Mouse (Mus musculus) skeletal muscle tissue, postnatal 0 days (tissue): ENCODE measurements around the gene Rwdd2a. TPM values are rescaled to one million over a fixed set of nuclear protein-coding genes. Genes with fewer than 3 reads are reported as not detected.

Experiments
- polyA plus RNA-seq: library from polyadenylated mRNA; unstranded; fragments of >200 nt; fragmentation: Nextera tagmentation; extraction: Ambion mirVana; gene quantifications from 2 replicates; pipeline ENCODE4 v1.2.1, GENCODE M21; 2015

Rwdd2a gene
- 1.7 TPM in 2 replicates for polyA plus RNA-seq

DNA sequence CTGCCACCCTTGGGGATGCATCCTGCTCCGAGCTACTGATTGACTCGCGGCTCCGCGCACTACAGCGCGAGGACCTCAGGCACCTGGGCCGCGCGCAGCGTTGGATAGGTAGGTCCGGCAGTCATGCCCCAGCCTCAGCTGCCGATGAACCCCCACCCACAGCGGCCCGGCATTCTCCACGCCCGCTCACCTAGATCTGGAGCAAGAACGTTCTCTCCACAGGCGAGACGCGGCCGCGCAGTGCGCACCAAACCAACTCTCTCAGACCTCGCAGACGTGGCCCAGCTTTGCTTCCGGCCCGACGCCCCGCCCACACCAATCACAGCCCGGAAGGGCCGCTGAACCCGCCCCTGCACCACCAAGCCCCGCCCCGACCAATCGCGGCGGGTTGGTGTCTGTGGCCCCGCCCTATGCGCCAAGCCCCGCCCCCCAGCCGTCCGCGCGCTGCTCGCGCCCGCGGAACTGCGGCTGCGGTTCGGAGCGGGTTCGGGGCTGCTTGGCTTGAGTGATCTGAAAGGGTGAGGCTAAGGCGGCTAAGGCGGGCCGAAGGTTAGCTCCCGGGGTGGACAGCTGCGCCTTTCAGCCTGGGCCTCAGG, at the start of gene Rwdd2a, which contains the start of gene Pgm3:
TSS of gene Rwdd2a (plus strand) at position 452 of the 596 bp plus-strand sequence.
TSS of gene Pgm3 (minus strand) at position 303 of the 596 bp plus-strand sequence.

Other genes starting within 250 kb of the Rwdd2a start
- 1.7 and 1.9 TPM in 2 replicates for gene Ube2cbp, start 107.0 kb upstream of the Rwdd2a start, polyA plus RNA-seq
- 5.5 and 7.8 TPM in 2 replicates for gene Dop1a, start 104.8 kb upstream of the Rwdd2a start, polyA plus RNA-seq
- 8.9 and 12.0 TPM in 2 replicates for gene Pgm3, start 149 bp upstream of the Rwdd2a start, polyA plus RNA-seq
- 11.1 and 25.5 TPM in 2 replicates for gene Me1, start 124.0 kb downstream of the Rwdd2a start, polyA plus RNA-seq
- gene Prss35, start 171.7 kb downstream of the Rwdd2a start, polyA plus RNA-seq, result 8.7 and 11.1 TPM in 2 replicates